Mouse (Mus musculus): ENCODE results near the gene Foxj2.
A peak's percentile ranks its signal among the peaks of the same experiment; 100 is the strongest.

Gene Foxj2

GRCm38 (mm10) chr6:122819306-122820070 lies at the start of gene Foxj2:
TSS of gene Foxj2 (plus strand) at chr6:122819914.
- DNase-seq (ENCODE audit: low spot score), result peak; percentile 57

GRCm38 (mm10) chr6:122770760-122771315 lies 48.9 kb upstream of the Foxj2 start:
- no peak for DNase-seq (ENCODE audit: low spot score)

- no peak for DNase-seq (ENCODE audit: low spot score)
Measured at GRCm38 (mm10) chr6:122772701-122773100, 47.0 kb upstream of the Foxj2 start.

- no peak for DNase-seq (ENCODE audit: low spot score)
Measured at GRCm38 (mm10) chr6:122774345-122774744, 45.4 kb upstream of the Foxj2 start.

- no peak for DNase-seq (ENCODE audit: low spot score)
Measured at GRCm38 (mm10) chr6:122776040-122776439, 43.7 kb upstream of the Foxj2 start.

- DNase-seq (ENCODE audit: low spot score), result no peak
Measured at GRCm38 (mm10) chr6:122779916-122780315, 39.8 kb upstream of the Foxj2 start.

DNA sequence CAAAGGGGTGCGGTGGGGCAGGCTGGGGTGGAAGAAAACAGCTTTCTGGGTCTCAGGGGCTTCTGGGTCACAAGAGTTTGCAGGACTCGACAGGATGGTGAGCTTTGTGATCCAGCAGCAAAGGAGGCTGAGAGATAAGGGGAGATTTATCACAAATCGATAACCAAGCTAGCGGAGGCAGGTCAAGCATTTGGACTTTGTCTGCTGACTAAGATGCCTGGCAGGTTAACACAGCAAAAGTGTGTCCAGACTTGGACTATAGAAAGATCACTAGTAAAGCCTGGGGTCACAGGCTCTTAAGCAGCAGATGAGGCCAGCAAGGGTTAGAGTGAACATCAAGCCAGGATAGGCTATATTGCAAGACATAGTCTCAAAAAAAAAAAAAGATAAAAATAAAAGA lies 38.5 kb upstream of the Foxj2 start:
- DNase-seq (ENCODE audit: low spot score), result no peak

GRCm38 (mm10) chr6:122782164-122782563 lies 37.5 kb upstream of the Foxj2 start:
- no peak for DNase-seq (ENCODE audit: low spot score)

GRCm38 (mm10) chr6:122784866-122785265 lies 34.8 kb upstream of the Foxj2 start:
- DNase-seq (ENCODE audit: low spot score), result no peak

DNA sequence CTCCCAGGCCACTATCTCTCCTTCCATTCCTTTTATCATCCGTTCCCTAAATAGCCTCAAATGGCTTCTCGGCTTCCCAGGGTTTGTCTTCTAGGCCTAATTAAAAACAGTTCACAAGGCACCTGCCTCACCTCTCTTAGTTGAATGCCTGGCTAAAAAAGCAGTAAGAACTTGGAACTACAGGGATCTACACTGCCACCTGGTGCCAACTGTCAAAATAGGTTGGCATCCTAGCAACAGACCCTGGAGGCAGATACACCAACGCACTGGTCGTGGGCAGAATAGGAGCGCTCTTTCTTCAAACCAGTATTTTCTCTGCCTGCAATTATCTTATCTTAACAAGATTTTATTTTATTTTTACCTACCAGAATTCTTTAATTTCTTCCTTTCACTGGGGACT lies 33.4 kb upstream of the Foxj2 start:
- no peak for DNase-seq (ENCODE audit: low spot score)

- no peak for DNase-seq (ENCODE audit: low spot score)
Measured at GRCm38 (mm10) chr6:122795254-122795935, 24.3 kb upstream of the Foxj2 start.

DNA sequence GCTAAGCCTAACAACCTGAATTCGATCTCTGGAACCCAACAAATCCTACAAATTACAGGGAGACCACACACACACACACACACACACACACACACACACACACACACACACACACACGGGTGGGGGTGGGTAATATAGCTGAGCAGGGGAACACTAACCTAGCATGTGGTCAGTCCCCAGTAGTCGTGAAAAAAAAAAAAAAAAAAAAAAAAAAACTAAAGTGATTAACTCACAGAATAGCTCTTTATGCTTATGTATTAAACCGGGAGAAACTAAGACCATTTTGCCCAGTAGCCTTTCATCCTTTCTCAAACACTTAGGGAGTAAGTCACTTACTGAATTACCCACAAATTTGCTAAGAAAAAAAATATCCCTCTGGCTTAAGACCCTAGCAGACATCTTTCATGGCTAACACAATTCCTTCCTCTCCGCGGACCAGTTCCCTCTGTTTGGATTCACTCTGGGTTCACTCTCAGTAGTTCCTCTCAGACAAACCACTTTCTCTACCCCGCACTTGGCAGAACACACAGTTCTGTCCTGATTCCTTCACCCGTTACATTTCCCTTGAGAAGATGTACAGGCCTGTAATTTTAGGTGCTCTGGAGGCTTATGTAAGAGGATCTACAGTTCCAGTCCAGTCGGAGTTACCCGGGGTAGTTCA lies 18.9 kb upstream of the Foxj2 start:
- no peak for DNase-seq (ENCODE audit: low spot score)

GRCm38 (mm10) chr6:122801301-122801800 lies 18.4 kb upstream of the Foxj2 start, which contains the start of gene Slc2a3:
TSS of gene Slc2a3 (minus strand) at chr6:122801640.
- DNase-seq (ENCODE audit: low spot score), result peak; percentile 38

GRCm38 (mm10) chr6:122801801-122802514 lies 17.8 kb upstream of the Foxj2 start:
- no peak for DNase-seq (ENCODE audit: low spot score)

GRCm38 (mm10) chr6:122804418-122804817 lies 15.3 kb upstream of the Foxj2 start:
- peak; percentile 51 for DNase-seq (ENCODE audit: low spot score)

DNA sequence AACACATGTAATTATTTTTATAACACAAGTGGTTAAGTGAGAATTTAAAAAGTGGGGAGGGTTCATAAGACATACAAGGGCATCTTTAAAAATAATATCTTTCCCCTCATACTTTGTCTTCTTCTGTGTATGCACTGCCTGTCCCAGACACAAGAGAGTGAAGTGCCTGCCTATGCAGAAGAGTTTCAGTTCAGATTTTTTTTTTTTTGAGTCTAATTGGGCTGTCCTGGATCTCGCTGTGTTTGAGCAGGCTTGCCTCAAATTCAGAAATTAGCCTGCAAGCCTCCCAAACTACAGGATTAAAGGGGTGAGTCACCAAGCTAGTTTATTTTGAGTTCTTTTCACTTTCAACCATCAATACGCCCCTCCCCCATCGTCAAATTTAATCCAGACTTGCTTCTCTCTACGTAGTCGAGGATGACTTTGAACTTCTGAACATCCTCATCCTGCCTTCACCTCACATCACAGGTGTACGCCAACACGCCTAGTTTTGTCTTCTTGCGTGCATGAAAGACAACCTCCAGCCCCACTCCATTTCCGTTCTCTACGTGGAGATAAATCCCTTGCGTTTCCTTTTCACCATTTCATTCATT lies 9.6 kb upstream of the Foxj2 start:
- DNase-seq (ENCODE audit: low spot score), result no peak

DNA sequence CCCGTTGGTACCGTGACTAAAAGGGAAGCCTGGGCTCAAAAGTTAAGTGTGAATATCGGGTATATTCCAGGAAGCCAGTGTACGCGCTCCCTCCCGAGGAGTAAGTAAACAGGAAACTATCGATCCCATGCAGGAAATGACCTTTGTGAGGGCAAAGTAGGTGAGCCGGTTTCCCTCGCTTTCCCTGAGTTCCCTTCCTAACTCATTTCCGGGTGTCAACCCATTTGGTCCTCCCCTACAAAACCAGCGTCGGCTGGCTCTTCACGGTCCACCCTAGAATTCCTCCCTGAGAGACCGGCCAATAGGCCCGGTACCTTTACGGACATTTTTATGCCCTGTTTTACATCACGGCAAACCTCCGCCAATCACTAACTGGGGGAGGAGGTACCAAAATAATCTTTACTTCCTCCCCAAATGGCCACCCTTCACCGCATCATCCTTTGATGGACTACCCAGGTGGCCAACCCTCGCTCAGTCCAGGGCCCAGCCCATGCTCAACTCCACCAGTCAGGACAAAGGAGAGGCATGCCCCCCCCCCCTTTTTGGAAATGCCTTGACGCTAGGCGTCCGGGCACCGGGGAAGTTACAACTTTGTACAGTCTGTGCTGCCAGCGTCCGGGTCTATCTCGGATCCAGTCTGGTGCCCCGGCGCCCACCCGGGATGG lies 9.0 kb upstream of the Foxj2 start:
- peak; percentile 90 for DNase-seq (ENCODE audit: low spot score)

DNA sequence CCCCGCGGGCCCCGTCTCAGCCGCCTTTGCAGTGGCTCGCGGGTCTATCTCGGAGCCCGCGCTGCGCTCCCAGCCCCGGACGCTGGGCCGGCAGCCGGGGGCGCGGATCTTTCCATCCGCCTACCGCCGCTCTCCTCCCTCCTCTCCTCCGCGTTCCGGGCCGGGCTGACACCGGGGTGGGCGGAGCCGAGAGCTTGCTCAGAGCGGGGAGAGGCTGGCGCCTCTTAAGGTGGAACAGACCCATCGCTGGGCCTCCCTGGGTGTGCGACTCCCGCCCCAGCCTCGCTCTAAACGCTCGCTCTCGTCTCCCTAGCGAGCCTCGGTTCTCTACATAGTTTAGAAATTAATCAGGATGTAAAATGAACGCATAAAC lies 8.4 kb upstream of the Foxj2 start:
- DNase-seq (ENCODE audit: low spot score), result peak; percentile 84

DNA sequence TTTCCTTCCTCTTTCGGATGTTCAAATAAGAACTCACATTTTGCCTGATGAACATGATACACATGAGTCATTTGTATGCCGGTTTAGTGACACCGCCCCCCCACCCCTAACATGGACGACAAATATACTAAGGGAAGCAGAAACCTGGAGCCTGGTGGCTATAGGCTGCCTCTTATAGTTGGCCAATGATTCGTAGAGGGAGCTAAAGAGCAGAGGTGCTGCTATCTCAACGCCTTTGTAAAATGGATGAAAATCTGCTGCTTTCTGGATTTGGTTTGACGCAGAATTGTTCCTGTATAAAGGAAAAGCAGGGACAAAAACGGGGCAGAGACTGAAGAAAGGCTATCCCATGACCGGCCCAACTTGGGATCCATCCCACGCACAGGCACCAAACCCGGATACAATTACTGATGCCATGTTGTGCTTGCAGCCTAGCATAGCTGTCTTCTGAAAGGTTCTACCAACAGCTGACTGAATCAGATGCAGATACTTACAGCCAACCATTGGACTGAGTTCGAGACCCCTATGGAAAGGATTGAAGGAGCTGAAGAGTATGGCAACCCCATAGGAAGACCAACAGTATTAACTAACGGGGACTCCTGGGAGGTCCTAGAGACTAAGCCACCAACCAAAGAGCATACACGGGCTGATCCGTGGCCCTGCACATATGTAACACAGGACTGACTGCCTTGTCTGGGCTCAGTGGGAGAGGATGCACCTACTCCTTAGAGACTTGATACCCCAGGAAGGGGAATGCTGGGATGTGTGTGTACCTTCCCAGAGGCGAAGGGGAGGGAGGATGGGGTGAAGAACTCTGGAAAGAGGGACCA lies 7.7 kb upstream of the Foxj2 start:
- DNase-seq (ENCODE audit: low spot score), result no peak

GRCm38 (mm10) chr6:122812716-122813115 lies 7.0 kb upstream of the Foxj2 start:
- no peak for DNase-seq (ENCODE audit: low spot score)
